Mouse (Mus musculus): ENCODE measurements around the gene Snx25. TPM values are rescaled to one million over a fixed set of nuclear protein-coding genes. Genes with fewer than 3 reads are reported as not detected.

Snx25 gene
- 54.1 TPM for polyA plus RNA-seq (2014; fragmentation: Illumina TruSeq; extraction: RNeasy Lipid Tissue Mini Kit (QIAGEN cat#74804); ENCODE audit: low replicate concordance)

GRCm38 (mm10) chr8:46152064-46153031, at the start of gene Snx25:
Gene Snx25 (minus strand): TSS chr8:46152159.

GRCm38 (mm10) chr8:46151202-46152062, 527 bp downstream of the Snx25 start, which contains the start of gene Cfap97:
Gene Cfap97 (plus strand): TSS chr8:46151771.

GRCm38 (mm10) chr8:46005596-46005995, 146.4 kb downstream of the Snx25 start, which contains the start of gene Ankrd37:
Gene Ankrd37 (minus strand): TSS chr8:46005707.

DNA sequence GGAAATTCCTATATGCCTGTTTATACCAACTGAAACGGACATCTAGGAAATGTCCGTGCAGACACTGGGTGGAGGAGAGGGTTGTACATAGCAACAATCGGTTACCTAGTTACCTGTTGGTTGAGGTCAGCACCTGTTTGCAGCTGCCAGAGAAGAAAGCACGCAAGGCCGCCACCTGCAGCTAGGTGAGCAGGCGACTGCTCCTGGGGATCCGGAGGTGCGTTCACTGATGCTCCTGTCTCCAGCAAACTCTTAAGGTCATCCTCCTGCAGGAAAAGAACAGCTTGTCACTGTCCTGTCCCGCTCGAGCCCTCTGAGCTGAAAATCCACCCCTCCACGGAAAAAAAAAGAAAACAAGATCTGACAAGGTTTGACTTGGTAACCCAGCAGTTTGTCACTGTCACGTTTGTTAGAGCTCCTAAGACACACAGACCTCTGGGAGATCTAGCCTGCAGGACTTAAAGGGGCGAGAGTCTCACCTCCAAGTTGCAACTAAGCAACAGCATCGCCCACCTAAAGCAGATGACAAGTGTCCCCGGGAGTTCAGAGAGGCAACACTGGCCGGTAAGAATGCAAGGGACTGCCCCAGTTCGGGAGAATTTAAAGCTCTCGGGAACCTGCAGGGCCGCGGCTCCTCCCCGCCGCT, 152.7 kb downstream of the Snx25 start, which contains the start of gene Lrp2bp:
Lrp2bp (plus strand) TSS at position 166 of the 646 bp plus-strand sequence.

Other genes starting within 250 kb of the Snx25 start
- gene Ccdc110, start 217.5 kb downstream of the Snx25 start, polyA plus RNA-seq (2014; fragmentation: Illumina TruSeq; extraction: RNeasy Lipid Tissue Mini Kit (QIAGEN cat#74804); ENCODE audit: low replicate concordance), result not detected
- gene 1700029J07Rik, start 176.9 kb downstream of the Snx25 start, polyA plus RNA-seq (2014; fragmentation: Illumina TruSeq; extraction: RNeasy Lipid Tissue Mini Kit (QIAGEN cat#74804); ENCODE audit: low replicate concordance), result 2.9 TPM
- 128 TPM for gene Ufsp2, start 176.6 kb downstream of the Snx25 start, polyA plus RNA-seq (2014; fragmentation: Illumina TruSeq; extraction: RNeasy Lipid Tissue Mini Kit (QIAGEN cat#74804); ENCODE audit: low replicate concordance)
- gene Lrp2bp, start 152.9 kb downstream of the Snx25 start, polyA plus RNA-seq (2014; fragmentation: Illumina TruSeq; extraction: RNeasy Lipid Tissue Mini Kit (QIAGEN cat#74804); ENCODE audit: low replicate concordance), result 0.59 TPM
- gene Ankrd37, start 146.5 kb downstream of the Snx25 start, polyA plus RNA-seq (2014; fragmentation: Illumina TruSeq; extraction: RNeasy Lipid Tissue Mini Kit (QIAGEN cat#74804); ENCODE audit: low replicate concordance), result 10.7 TPM
- 36.1 TPM for gene Cfap97, start 388 bp downstream of the Snx25 start, polyA plus RNA-seq (2014; fragmentation: Illumina TruSeq; extraction: RNeasy Lipid Tissue Mini Kit (QIAGEN cat#74804); ENCODE audit: low replicate concordance)
- 42.1 TPM for gene Slc25a4, start 59.1 kb upstream of the Snx25 start, polyA plus RNA-seq (2014; fragmentation: Illumina TruSeq; extraction: RNeasy Lipid Tissue Mini Kit (QIAGEN cat#74804); ENCODE audit: low replicate concordance)
- gene Helt, start 142.5 kb upstream of the Snx25 start, polyA plus RNA-seq (2014; fragmentation: Illumina TruSeq; extraction: RNeasy Lipid Tissue Mini Kit (QIAGEN cat#74804); ENCODE audit: low replicate concordance), result not detected

Data from small intestine, adult 10 weeks (tissue).